Mouse (Mus musculus): ENCODE measurements around the gene Btnl4.

DNA sequence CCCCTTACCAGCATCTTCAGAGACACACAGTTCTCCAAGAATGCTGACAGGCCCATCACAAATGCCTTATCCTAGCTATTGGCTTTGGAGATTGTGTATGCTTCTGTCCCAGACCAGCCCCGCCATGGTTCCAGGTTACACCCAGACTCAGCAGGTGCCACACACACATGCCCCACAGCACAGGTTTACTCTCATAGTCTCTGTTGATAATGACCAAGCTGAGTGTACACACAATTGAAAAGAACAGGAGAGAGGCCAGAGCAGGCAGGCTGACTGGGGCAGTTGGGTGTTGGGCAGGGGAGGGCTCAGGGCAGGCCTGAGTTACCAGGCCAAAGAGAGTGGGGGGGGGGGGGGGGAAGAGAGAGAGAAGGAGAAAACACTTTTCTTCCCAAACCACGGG lies 691 bp downstream of the Btnl4 start:
- TF ChIP-seq CTCF (IDR thresholded peaks at IDR 0.05; ENCODE audit: extremely low read depth, insufficient read depth, insufficient read length, insufficient replicate concordance) = no peak
- TF ChIP-seq POLR2A (IDR thresholded peaks at IDR 0.05; ENCODE audit: low read depth, low read length) = no peak
